Mouse (Mus musculus): ENCODE measurements around the gene Mn1.

GRCm38 (mm10) chr5:111410665-111411064 is 6.5 kb upstream of the Mn1 start:
- TF ChIP-seq CTCF (IDR thresholded peaks at IDR 0.05; ENCODE audit: low read depth) (no peak), EP300 (IDR thresholded peaks at IDR 0.05; ENCODE audit: low read depth) (no peak)

Data from liver, postnatal 0 days (tissue).